Mouse (Mus musculus) MEL (cell line): ENCODE results near the gene Snrnp70.

Experiments used
- CHD2 ChIP-seq: IDR thresholded peaks from 2 replicates; pipeline ENCODE4 v1.6.1; 2011; ENCODE audit warnings: low read length, improper control_type of control experiment
- CTCF ChIP-seq, 3 experiments: IDR thresholded peaks in 2 of 3; conservative IDR thresholded peaks in 1 of 3; 2 replicates each; pipeline ENCODE4 v1.5.1; 2011 to 2012; ENCODE audit warnings: low read length in 3 of 3, low read depth in 2 of 3, mild to moderate bottlenecking in 2 of 3, improper control_type of control experiment in 1 of 3, inconsistent platforms in 1 of 3, mixed read lengths in 1 of 3, moderate library complexity in 1 of 3; ENCODE audit not compliant: control insufficient read depth in 1 of 3, insufficient read depth in 1 of 3, poor library complexity in 1 of 3, severe bottlenecking in 1 of 3
- GATA1 ChIP-seq: IDR thresholded peaks from 2 replicates; pipeline ENCODE4 v1.6.1; 2011; ENCODE audit warnings: low read depth, low read length, improper control_type of control experiment
- JUND ChIP-seq: IDR thresholded peaks from 2 replicates; pipeline ENCODE4 v1.6.1; 2011; ENCODE audit warnings: low read depth, mild to moderate bottlenecking, improper control_type of control experiment, low read length
- MAZ ChIP-seq: IDR thresholded peaks from 2 replicates; pipeline ENCODE4 v1.6.1; 2012; ENCODE audit warnings: low read depth, mild to moderate bottlenecking, inconsistent platforms, low read length, improper control_type of control experiment
- MEF2A ChIP-seq: IDR thresholded peaks from 2 replicates; pipeline ENCODE4 v1.6.1; 2014; ENCODE audit warnings: low read depth, mild to moderate bottlenecking, inconsistent platforms, low read length, improper control_type of control experiment; ENCODE audit not compliant: poor library complexity, insufficient replicate concordance, severe bottlenecking; ENCODE audit errors: extremely low read depth
- POLR2A ChIP-seq, 2 experiments: IDR thresholded peaks; 2 replicates each; pipeline ENCODE4 v1.6.1; 2011 to 2012; ENCODE audit warnings: low read length in 2 of 2, mild to moderate bottlenecking in 2 of 2, control low read depth in 1 of 2, improper control_type of control experiment in 1 of 2, low read depth in 1 of 2, moderate library complexity in 1 of 2; ENCODE audit not compliant: control insufficient read depth in 1 of 2, insufficient read depth in 1 of 2, poor library complexity in 1 of 2
- RAD21 ChIP-seq: IDR thresholded peaks from 2 replicates; pipeline ENCODE4 v1.6.1; 2011; ENCODE audit warnings: mild to moderate bottlenecking, low read depth, low read length, improper control_type of control experiment
- UBTF ChIP-seq: IDR thresholded peaks from 2 replicates; pipeline ENCODE4 v1.6.1; 2012; ENCODE audit warnings: low read depth, mild to moderate bottlenecking, inconsistent platforms, low read length, improper control_type of control experiment, moderate library complexity, borderline replicate concordance; ENCODE audit not compliant: insufficient read depth
- USF1 ChIP-seq: IDR thresholded peaks from 2 replicates; pipeline ENCODE4 v1.6.1; 2014; ENCODE audit warnings: low read depth, mild to moderate bottlenecking, inconsistent platforms, low read length, improper control_type of control experiment, moderate library complexity

- TF ChIP-seq MAZ (no peak), CTCF (IDR thresholded peaks at IDR 0.05 in 2 of 3, conservative IDR thresholded peaks at IDR 0.05 in 1 of 3; ENCODE audit: control insufficient read depth in 1 of 3, insufficient read depth in 1 of 3, low read depth in 2 of 3, low read length in 3 of 3, poor library complexity in 1 of 3, severe bottlenecking in 1 of 3) (no peak), MEF2A (no peak), POLR2A (IDR thresholded peaks at IDR 0.05; ENCODE audit: control insufficient read depth in 1 of 2, insufficient read depth in 1 of 2, low read depth in 1 of 2, low read length in 2 of 2, poor library complexity in 1 of 2) (no peak), UBTF (no peak), JUND (no peak), USF1 (no peak), RAD21 (no peak), CHD2 (no peak), GATA1 (no peak)
Observed at GRCm38 (mm10) chr7:45420615-45420919, 25.0 kb upstream of the Snrnp70 start, which contains the start of gene Lhb.
